Mouse (Mus musculus): Measurements from ENCODE around the gene Car9. TPM values are rescaled to one million over a fixed set of nuclear protein-coding genes. Genes with fewer than 3 reads are reported as not detected.
A peak's percentile ranks its signal among the peaks of the same experiment; 100 is the strongest.

The Car9 gene
- total and polyA plus RNA-seq, 2 experiments from 2014 or later: 0.05 to 1.1 TPM

- no peak for TF ChIP-seq CTCF (IDR thresholded peaks at IDR 0.05)
Measured at GRCm38 (mm10) chr4:43552437-43552836, 45.7 kb downstream of the Car9 start.

GRCm38 (mm10) chr4:43553891-43554290, 47.1 kb downstream of the Car9 start:
- Histone ChIP-seq H3K9me3 (ENCODE audit: low read length) (no peaks in the 10 kb centered on the region), H3K27me3 (ENCODE audit: insufficient read depth, low read length) (no peaks in the 10 kb centered on the region), H3K4me1 (ENCODE audit: insufficient read depth, low read length) (peaks cover 3% of the 10 kb centered on the region; the same call in 1 of the 2 replicates), H3K27ac (ENCODE audit: low read depth, low read length) (no peak overlapping the region), H3K4me3 (ENCODE audit: low read depth, low read length) (no peak overlapping the region), H3K36me3 (ENCODE audit: insufficient read depth, low read length) (peaks cover 67% of the 10 kb centered on the region), H3K4me2 (ENCODE audit: low read depth, low read length, poor library complexity, severe bottlenecking) (no peak overlapping the region), H3K9ac (replicated peaks; ENCODE audit: low read length, poor library complexity, severe bottlenecking) (no peak overlapping the region)
- ATAC-seq (ENCODE audit: low FRiP score) (no peak), DNase-seq (ENCODE audit: low spot score) (no peak)
- TF ChIP-seq CTCF (IDR thresholded peaks at IDR 0.05): no peak

More at GRCm38 (mm10) chr4:43552437-43552836, 45.7 kb downstream of the Car9 start:
- H3K9me3 ChIP-seq (ENCODE audit: low read length): no peaks in the 10 kb centered on the region
- WGBS: 96% methylated on average over 5 of the region's 5 CpGs
- no peaks in the 10 kb centered on the region for H3K27me3 ChIP-seq (ENCODE audit: insufficient read depth, low read length)
- no peak overlapping the region for H3K27ac ChIP-seq (ENCODE audit: low read depth, low read length)
- no peak overlapping the region for H3K9ac ChIP-seq (replicated peaks; ENCODE audit: low read length, poor library complexity, severe bottlenecking)
- no peak for DNase-seq (ENCODE audit: low spot score)
- no peak overlapping the region for H3K4me3 ChIP-seq (ENCODE audit: low read depth, low read length)
- no peak for ATAC-seq (ENCODE audit: low FRiP score)
- H3K4me2 ChIP-seq (ENCODE audit: low read depth, low read length, poor library complexity, severe bottlenecking): no peak overlapping the region
- no peaks in the 10 kb centered on the region for H3K4me1 ChIP-seq (ENCODE audit: insufficient read depth, low read length)
- peaks cover 82% of the 10 kb centered on the region for H3K36me3 ChIP-seq (ENCODE audit: insufficient read depth, low read length)

- Histone ChIP-seq H3K4me2 (ENCODE audit: low read depth, low read length, poor library complexity, severe bottlenecking) (no peak overlapping the region), H3K4me1 (ENCODE audit: insufficient read depth, low read length) (peaks cover 10% of the 10 kb centered on the region), H3K9me3 (ENCODE audit: low read length) (no peaks in the 10 kb centered on the region), H3K36me3 (ENCODE audit: insufficient read depth, low read length) (peaks cover 47% of the 10 kb centered on the region), H3K9ac (replicated peaks; ENCODE audit: low read length, poor library complexity, severe bottlenecking) (no peak overlapping the region), H3K27ac (ENCODE audit: low read depth, low read length) (no peak overlapping the region), H3K27me3 (ENCODE audit: insufficient read depth, low read length) (no peaks in the 10 kb centered on the region), H3K4me3 (ENCODE audit: low read depth, low read length) (no peak overlapping the region)
- over 99% methylated on average over 7 of the region's 7 CpGs for WGBS
- ATAC-seq (ENCODE audit: low FRiP score) (no peak), DNase-seq (ENCODE audit: low spot score) (no peak)
- TF ChIP-seq CTCF (IDR thresholded peaks at IDR 0.05): no peak
Measured at GRCm38 (mm10) chr4:43555926-43556325, 49.2 kb downstream of the Car9 start.

GRCm38 (mm10) chr4:43558028-43558630, 51.4 kb downstream of the Car9 start:
- Histone ChIP-seq H3K36me3 (ENCODE audit: insufficient read depth, low read length) (peaks cover 34% of the 10 kb centered on the region), H3K4me2 (ENCODE audit: low read depth, low read length, poor library complexity, severe bottlenecking) (no peak overlapping the region), H3K4me3 (ENCODE audit: low read depth, low read length) (no peak overlapping the region), H3K27ac (ENCODE audit: low read depth, low read length) (no peak overlapping the region), H3K9me3 (ENCODE audit: low read length) (no peaks in the 10 kb centered on the region), H3K4me1 (ENCODE audit: insufficient read depth, low read length) (peaks cover 14% of the 10 kb centered on the region), H3K27me3 (ENCODE audit: insufficient read depth, low read length) (no peaks in the 10 kb centered on the region), H3K9ac (replicated peaks; ENCODE audit: low read length, poor library complexity, severe bottlenecking) (no peak overlapping the region)
- no peak for ATAC-seq (ENCODE audit: low FRiP score)
- 69% methylated on average over 5 of the region's 5 CpGs for WGBS
- no peak for DNase-seq (ENCODE audit: low spot score)
- no peak for TF ChIP-seq CTCF (IDR thresholded peaks at IDR 0.05)

- Histone ChIP-seq H3K36me3 (ENCODE audit: insufficient read depth, low read length) (peaks cover 32% of the 10 kb centered on the region), H3K4me2 (ENCODE audit: low read depth, low read length, poor library complexity, severe bottlenecking) (0 out of 2 replicates have a peak overlapping the region, but pooled peaks have one; percentile 6), H3K27ac (ENCODE audit: low read depth, low read length) (no peak overlapping the region), H3K9ac (replicated peaks; ENCODE audit: low read length, poor library complexity, severe bottlenecking) (0 out of 2 replicates have a peak overlapping the region, but pooled peaks have one; percentile 24), H3K9me3 (ENCODE audit: low read length) (no peaks in the 10 kb centered on the region), H3K4me3 (ENCODE audit: low read depth, low read length) (no peak overlapping the region), H3K4me1 (ENCODE audit: insufficient read depth, low read length) (peaks cover 20% of the 10 kb centered on the region), H3K27me3 (ENCODE audit: insufficient read depth, low read length) (no peaks in the 10 kb centered on the region)
- no peak for TF ChIP-seq CTCF (IDR thresholded peaks at IDR 0.05)
- DNase-seq (ENCODE audit: low spot score): peak; percentile 6
- ATAC-seq (ENCODE audit: low FRiP score): no peak
- WGBS: 36% methylated on average over 13 of the region's 13 CpGs
Measured at GRCm38 (mm10) chr4:43558631-43559356, 52.0 kb downstream of the Car9 start.

Measured in midbrain, postnatal 0 days (tissue).